Mouse (Mus musculus): Measurements from ENCODE around the gene Gpr12. TPM values are rescaled to one million over a fixed set of nuclear protein-coding genes. Genes with fewer than 3 reads are reported as not detected.
"Not testable (repeated sequence)": the region's sequence is repeated elsewhere in the genome, so short reads cannot be mapped to it uniquely, and the experiment has no call there.

Gpr12 gene
- 10 to 100 TPM; 37.6 to 38.1 TPM for total RNA-seq (2021)

GRCm38 (mm10) chr5:146584478-146585306 lies at the start of gene Gpr12:
Gpr12 (minus strand) TSS chr5:146585239.
- DNase-seq, result peak; percentile 40 to 48

GRCm38 (mm10) chr5:146631602-146632001 lies 46.6 kb upstream of the Gpr12 start:
- no peak for DNase-seq

GRCm38 (mm10) chr5:146630961-146631360 lies 45.9 kb upstream of the Gpr12 start:
- DNase-seq, result no peak

GRCm38 (mm10) chr5:146629636-146630035 lies 44.6 kb upstream of the Gpr12 start:
- DNase-seq, result no peak

- DNase-seq, result no peak
Observed at GRCm38 (mm10) chr5:146628804-146629203, 43.8 kb upstream of the Gpr12 start.

GRCm38 (mm10) chr5:146627901-146628300 lies 42.9 kb upstream of the Gpr12 start:
- no peak for DNase-seq

GRCm38 (mm10) chr5:146625635-146626311 lies 40.7 kb upstream of the Gpr12 start:
- peak in 1 of 2 experiments; percentile 49 for DNase-seq

- no peak for DNase-seq
Observed at GRCm38 (mm10) chr5:146611830-146612229, 26.8 kb upstream of the Gpr12 start.

- no peak for DNase-seq
Observed at GRCm38 (mm10) chr5:146611009-146611408, 26.0 kb upstream of the Gpr12 start.

GRCm38 (mm10) chr5:146609646-146610045 lies 24.6 kb upstream of the Gpr12 start:
- no peak for DNase-seq

GRCm38 (mm10) chr5:146607816-146608215 lies 22.8 kb upstream of the Gpr12 start:
- no peak for DNase-seq

GRCm38 (mm10) chr5:146606895-146607294 lies 21.9 kb upstream of the Gpr12 start:
- DNase-seq, result no peak

GRCm38 (mm10) chr5:146606221-146606620 lies 21.2 kb upstream of the Gpr12 start:
- no peak for DNase-seq

- DNase-seq, result no peak
Observed at GRCm38 (mm10) chr5:146599970-146600369, 14.9 kb upstream of the Gpr12 start.

GRCm38 (mm10) chr5:146599216-146599615 lies 14.2 kb upstream of the Gpr12 start:
- DNase-seq, result not testable (repeated sequence)

GRCm38 (mm10) chr5:146598215-146599119 lies 13.4 kb upstream of the Gpr12 start:
- no peak for DNase-seq

- no peak for DNase-seq
Observed at GRCm38 (mm10) chr5:146597503-146597874, 12.4 kb upstream of the Gpr12 start.

GRCm38 (mm10) chr5:146596612-146597502 lies 11.8 kb upstream of the Gpr12 start:
- no peak for DNase-seq

GRCm38 (mm10) chr5:146592580-146592979 lies 7.5 kb upstream of the Gpr12 start:
- no peak for DNase-seq

- peak; percentile 35 to 50 for DNase-seq
Observed at GRCm38 (mm10) chr5:146591636-146592035, 6.6 kb upstream of the Gpr12 start.

- DNase-seq, result no peak
Observed at GRCm38 (mm10) chr5:146590987-146591386, 5.9 kb upstream of the Gpr12 start.
